Mouse (Mus musculus) megakaryocyte, embryonic 14.5 days (primary cell): ENCODE results near the gene Slco2b1. TPM values are rescaled to one million over a fixed set of nuclear protein-coding genes. Genes with fewer than 3 reads are reported as not detected.

Source experiments
- H3K27me3 ChIP-seq: replicated peaks from 2 replicates; pipeline ENCODE3; 2012; ENCODE audit warnings: inconsistent platforms
- H3K36me3 ChIP-seq: replicated peaks from 2 replicates; pipeline ENCODE3; 2012; ENCODE audit warnings: low read length, inconsistent platforms, mixed read lengths
- H3K4me1 ChIP-seq: 2 replicates; pipeline ENCODE4 v1.6.1; 2012; ENCODE audit warnings: inconsistent platforms
- H3K4me3 ChIP-seq: replicated peaks from 2 replicates; pipeline ENCODE3; 2012; ENCODE audit warnings: moderate library complexity, mild to moderate bottlenecking, inconsistent platforms
- H3K9me3 ChIP-seq: 2 replicates; pipeline ENCODE4 v1.6.1; 2012; ENCODE audit warnings: inconsistent platforms
- FLI1 ChIP-seq: IDR thresholded peaks from 2 replicates; pipeline ENCODE4 v1.6.1; 2012; ENCODE audit warnings: low read length, inconsistent platforms, mixed read lengths
- GATA1 ChIP-seq: IDR thresholded peaks from 3 replicates; pipeline ENCODE4 v1.6.1; 2012; ENCODE audit warnings: mixed read lengths, low read length, inconsistent platforms, borderline replicate concordance
- polyA plus RNA-seq: library from polyadenylated mRNA; stranded (reverse); fragments of >175 nt; gene quantifications from 2 replicates; pipeline ENCODE4 v1.2.3, GENCODE M21; 2012; ENCODE audit warnings: low replicate concordance; ENCODE audit not compliant: insufficient read depth

The Slco2b1 gene
- polyA plus RNA-seq, 1 experiment, result 4.3 TPM

DNA sequence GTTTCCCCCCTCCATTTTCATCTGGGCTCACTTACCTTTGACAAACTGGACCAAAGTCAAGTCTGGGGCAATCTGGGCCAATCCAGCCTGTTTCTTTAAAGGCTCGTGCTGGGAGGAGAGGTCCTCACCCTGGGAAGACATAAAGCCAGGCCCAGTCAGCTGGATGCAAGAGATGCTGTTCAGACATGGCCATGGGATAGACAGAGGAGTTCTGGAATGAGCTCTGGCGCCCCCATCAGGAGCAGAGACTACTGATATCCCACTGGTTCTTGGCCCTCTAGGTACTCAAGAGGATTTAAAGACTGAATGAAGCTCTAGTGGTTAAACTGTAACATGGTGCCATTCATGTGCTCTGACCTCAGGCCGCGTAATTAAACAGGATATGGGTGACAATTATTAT, 40.2 kb downstream of the Slco2b1 start:
- no peak for TF ChIP-seq FLI1
- no peak for TF ChIP-seq GATA1
- H3K4me3 ChIP-seq, result no peak overlapping the region
- peaks cover 20% of the 10 kb centered on the region for H3K4me1 ChIP-seq
- peaks cover 70% of the 10 kb centered on the region for H3K27me3 ChIP-seq
- no peaks in the 10 kb centered on the region for H3K9me3 ChIP-seq
- H3K36me3 ChIP-seq, result no peaks in the 10 kb centered on the region

DNA sequence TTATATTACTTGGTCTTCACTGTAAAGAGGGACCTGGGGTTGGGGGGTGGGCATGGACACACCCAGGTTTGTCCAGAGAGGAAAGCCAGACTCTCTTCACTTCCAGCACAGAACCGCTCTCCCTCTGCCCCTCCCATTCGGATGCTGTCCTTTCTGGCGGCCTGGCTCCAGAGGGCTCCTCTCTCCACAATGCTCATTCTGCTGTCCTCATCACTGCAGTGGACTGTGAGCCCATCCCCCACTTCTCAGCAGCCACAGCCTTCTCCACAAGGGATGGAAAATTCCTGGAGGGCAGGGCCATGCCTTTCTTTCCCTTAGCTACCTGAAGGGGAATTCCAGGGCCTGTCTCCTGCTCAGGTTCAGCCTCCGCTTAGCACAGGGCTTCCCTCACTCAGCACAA, 42.3 kb downstream of the Slco2b1 start:
- H3K4me1 ChIP-seq, result peaks cover 5% of the 10 kb centered on the region; the same call in 1 of the 2 replicates
- TF ChIP-seq GATA1 (no peak), FLI1 (no peak)
- no peak overlapping the region for H3K4me3 ChIP-seq
- H3K36me3 ChIP-seq, result no peaks in the 10 kb centered on the region
- peaks cover 70% of the 10 kb centered on the region for H3K27me3 ChIP-seq
- H3K9me3 ChIP-seq, result no peaks in the 10 kb centered on the region

DNA sequence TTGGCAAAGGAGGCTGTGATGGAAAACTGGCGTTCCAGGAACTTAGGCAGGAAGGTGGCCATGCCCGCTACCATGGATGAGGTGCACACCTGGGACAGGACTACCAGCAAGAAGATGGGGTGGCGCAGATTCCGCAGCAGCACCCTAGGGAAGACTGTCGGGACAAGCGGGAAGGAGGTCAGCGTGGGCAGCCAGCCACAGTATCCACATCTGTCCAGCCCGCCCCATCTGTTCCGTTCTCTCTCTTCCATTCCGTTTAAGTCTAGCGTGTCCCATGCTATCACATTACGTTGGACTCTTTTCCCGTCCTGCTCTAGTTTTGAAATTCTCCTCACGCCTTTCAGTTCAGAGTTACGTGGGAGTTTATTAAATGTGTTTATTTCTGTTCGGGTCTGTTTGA, 44.0 kb downstream of the Slco2b1 start:
- H3K36me3 ChIP-seq, result no peaks in the 10 kb centered on the region
- TF ChIP-seq GATA1, result no peak
- no peak for TF ChIP-seq FLI1
- peaks cover 71% of the 10 kb centered on the region for H3K27me3 ChIP-seq

DNA sequence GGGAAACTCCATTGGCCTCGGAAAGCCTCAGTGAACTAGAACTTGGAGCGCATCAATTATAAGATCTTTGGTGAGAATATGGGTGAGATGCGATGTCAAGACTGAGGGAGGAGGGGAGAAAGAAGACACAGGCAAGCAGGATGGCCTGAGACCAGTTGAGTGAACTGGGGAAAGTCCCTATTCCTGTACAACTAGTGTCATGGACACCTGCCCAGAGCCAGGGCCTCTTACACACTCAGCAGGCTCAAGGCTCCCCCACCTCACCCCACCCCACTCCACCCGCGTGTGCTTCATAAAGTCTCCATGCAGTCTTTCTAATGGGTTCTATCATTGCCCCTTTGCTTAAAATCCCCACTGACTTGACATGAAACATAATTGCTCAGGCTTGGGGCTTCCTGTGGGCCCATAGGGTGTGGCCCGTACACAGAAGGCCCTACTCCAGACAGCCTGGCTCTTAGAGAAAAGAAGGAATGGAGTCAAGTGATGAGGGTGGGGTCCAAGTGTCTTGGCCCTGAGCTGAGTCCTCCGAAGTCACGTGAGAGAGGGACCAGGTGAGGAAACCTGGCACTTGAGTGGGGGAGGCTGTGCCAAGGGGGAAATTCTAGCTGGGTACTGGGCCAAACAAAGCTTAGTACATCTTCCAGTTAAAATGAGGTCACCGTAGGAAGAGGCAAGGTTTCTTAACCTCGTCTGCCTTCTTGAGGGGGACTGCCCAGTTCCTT, 45.2 kb downstream of the Slco2b1 start:
- Histone ChIP-seq H3K4me3 (no peak overlapping the region), H3K36me3 (no peaks in the 10 kb centered on the region), H3K4me1 (no peaks in the 10 kb centered on the region), H3K27me3 (peaks cover 78% of the 10 kb centered on the region), H3K9me3 (no peaks in the 10 kb centered on the region)
- TF ChIP-seq FLI1 (no peak), GATA1 (no peak)

More for the DNA sequence above, 44.0 kb downstream of the Slco2b1 start:
- no peaks in the 10 kb centered on the region for H3K9me3 ChIP-seq
- no peaks in the 10 kb centered on the region for H3K4me1 ChIP-seq
- no peak overlapping the region for H3K4me3 ChIP-seq

- no peaks in the 10 kb centered on the region for H3K36me3 ChIP-seq
- no peak overlapping the region for H3K4me3 ChIP-seq
- no peaks in the 10 kb centered on the region for H3K9me3 ChIP-seq
- H3K4me1 ChIP-seq, result no peaks in the 10 kb centered on the region
- TF ChIP-seq GATA1 (no peak), FLI1 (no peak)
- H3K27me3 ChIP-seq, result peaks cover 80% of the 10 kb centered on the region
Measured at GRCm38 (mm10) chr7:99664571-99665485, 46.3 kb downstream of the Slco2b1 start.

DNA sequence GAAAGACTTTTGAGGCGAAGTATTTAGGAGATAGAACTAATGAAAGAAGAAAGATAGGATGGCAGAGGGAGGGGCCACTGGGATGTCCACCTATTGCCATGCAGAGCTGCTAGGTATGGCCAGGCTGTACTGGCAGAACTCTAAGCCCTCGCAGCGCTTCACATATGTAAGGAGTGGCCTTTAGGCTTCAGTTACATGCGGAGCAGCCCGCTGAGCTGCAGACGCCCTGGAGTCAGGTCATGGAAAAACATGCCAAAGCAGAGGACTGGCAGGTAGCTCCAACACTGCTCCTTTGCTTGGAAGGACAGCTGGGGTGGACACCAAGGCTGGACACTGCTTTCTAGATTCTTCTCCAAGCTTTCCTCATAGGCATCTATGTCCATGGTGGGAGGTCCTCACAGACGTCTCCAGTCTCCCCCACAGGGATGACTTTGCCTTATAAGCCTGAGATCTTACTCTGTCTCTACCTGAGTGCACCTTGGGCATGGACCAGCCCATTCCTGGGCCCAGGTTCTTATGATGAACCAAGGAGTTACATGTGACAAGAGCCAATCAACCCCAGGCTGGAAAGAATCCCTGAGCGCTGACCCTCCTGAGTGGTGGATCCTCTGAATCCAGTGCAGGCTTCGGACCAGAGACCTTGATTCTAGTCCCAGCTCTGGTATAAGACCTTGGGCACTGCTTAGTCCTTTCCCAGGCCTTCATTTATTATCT, 47.5 kb downstream of the Slco2b1 start:
- no peaks in the 10 kb centered on the region for H3K4me1 ChIP-seq
- no peaks in the 10 kb centered on the region for H3K9me3 ChIP-seq
- TF ChIP-seq GATA1 (no peak), FLI1 (no peak)
- no peak overlapping the region for H3K4me3 ChIP-seq
- H3K27me3 ChIP-seq, result peaks cover 79% of the 10 kb centered on the region
- H3K36me3 ChIP-seq, result no peaks in the 10 kb centered on the region

DNA sequence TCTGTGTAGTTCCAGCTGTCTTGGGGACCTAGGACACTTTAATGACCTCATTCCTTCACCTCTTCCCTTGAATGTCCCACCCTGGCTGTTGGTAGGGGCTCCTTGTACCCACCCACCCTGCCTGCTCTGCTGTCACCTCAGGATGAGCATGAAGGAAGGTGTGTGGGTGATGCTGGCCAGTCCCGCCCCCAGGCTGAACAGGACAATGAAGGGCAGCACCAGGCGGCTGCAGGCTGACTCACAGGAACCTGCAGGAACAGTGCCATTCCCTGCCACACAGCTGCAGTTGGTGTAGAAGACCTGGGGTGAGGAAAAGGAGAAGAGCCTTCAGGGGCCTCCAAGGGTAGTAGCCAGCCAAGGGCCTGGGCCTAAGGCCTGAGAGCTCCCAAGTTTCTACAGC, 48.8 kb downstream of the Slco2b1 start:
- H3K27me3 ChIP-seq, result peaks cover 69% of the 10 kb centered on the region
- H3K4me3 ChIP-seq, result no peak overlapping the region
- H3K4me1 ChIP-seq, result no peaks in the 10 kb centered on the region
- no peaks in the 10 kb centered on the region for H3K36me3 ChIP-seq
- H3K9me3 ChIP-seq, result no peaks in the 10 kb centered on the region
- TF ChIP-seq GATA1, result no peak
- TF ChIP-seq FLI1, result no peak

DNA sequence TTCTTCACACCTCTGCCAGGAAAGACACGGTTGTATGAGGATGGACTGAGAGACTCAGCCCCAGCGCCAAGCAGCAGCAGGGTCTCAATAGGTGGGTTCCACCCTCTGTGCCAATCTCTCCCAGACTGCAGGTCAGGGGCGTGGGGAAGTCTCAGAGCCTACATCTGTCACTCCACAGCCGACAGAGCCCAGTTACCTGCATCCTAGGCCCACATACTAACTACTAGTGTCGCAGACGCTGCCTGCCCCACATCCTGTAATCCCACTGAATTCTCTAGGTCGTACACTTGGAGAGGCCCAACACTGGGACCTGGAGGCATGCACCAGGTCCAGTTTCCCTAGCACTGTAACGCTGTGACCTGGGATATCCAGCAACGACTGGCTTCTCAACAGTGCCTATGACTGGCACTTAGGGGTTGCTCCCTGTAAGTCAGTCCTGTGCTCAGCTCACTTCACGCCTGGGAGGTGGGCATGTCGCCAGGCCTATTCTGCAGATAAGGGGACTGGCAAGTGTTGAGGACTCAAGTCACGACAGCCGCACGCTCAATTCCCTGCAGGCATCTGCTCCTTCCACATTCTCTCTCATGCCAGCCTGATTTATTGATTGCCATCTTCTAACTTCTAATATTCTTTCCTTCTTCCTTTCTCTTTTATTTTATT, 49.4 kb downstream of the Slco2b1 start:
- H3K4me3 ChIP-seq, result no peak overlapping the region
- TF ChIP-seq GATA1 (no peak), FLI1 (no peak)
- no peaks in the 10 kb centered on the region for H3K9me3 ChIP-seq
- peaks cover 68% of the 10 kb centered on the region for H3K27me3 ChIP-seq
- no peaks in the 10 kb centered on the region for H3K4me1 ChIP-seq
- no peaks in the 10 kb centered on the region for H3K36me3 ChIP-seq

- Histone ChIP-seq H3K4me3 (no peak overlapping the region), H3K36me3 (no peaks in the 10 kb centered on the region), H3K27me3 (peaks cover 65% of the 10 kb centered on the region), H3K4me1 (no peaks in the 10 kb centered on the region), H3K9me3 (no peaks in the 10 kb centered on the region)
- TF ChIP-seq GATA1 (no peak), FLI1 (no peak)
Measured at GRCm38 (mm10) chr7:99661071-99661470, 50.1 kb downstream of the Slco2b1 start.
